Mouse (Mus musculus) C2C12 (cell line): Measurements from ENCODE around the gene Gm20219.

Experiments used
- CTCF ChIP-seq: IDR thresholded peaks from one replicate; pipeline ENCODE4 v1.5.1; 2011; ENCODE audit not compliant: control insufficient read depth, insufficient read depth, insufficient read length
- USF1 ChIP-seq: IDR thresholded peaks from one replicate; pipeline ENCODE4 v1.6.1; 2011; ENCODE audit warnings: low read depth, mild to moderate bottlenecking, control low read depth, moderate library complexity

GRCm38 (mm10) chr17:56522744-56523143 is 31.4 kb downstream of the Gm20219 start:
- no peak for TF ChIP-seq USF1
- no peak for TF ChIP-seq CTCF
